Mouse (Mus musculus) liver, embryonic 14.5 days (tissue): ENCODE results near the gene Plekhg3.

Source experiments
- CTCF ChIP-seq: IDR thresholded peaks from 2 replicates; pipeline ENCODE4 v1.5.1; 2016; ENCODE audit warnings: antibody characterized with exemption, low read depth, control low read depth
- EP300 ChIP-seq: IDR thresholded peaks from 2 replicates; pipeline ENCODE4 v1.6.1; 2016; ENCODE audit warnings: antibody characterized with exemption, low read depth

DNA sequence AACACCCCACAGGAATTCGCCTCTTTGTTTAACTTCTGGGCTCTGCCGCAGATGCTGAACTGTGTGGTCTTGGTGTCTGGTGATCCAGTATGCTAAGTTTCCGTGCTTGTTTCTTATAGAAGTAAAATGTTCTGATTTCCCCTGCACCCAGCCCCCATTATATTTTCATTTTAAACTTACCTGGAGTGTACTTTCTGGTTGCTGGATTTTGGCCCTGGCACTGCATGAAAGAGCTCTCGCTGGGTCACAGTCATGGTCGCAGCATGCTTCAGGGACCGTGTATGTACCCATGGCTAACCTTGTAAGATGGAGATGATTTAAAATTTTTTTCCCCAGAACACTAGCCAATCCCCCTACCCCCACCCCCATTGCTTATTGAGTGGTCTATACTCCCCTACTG, 11.2 kb downstream of the Plekhg3 start:
- TF ChIP-seq CTCF (no peak), EP300 (no peak)
